Mouse (Mus musculus) spleen, adult 2 months (tissue): ENCODE results near the gene Gm21983. TPM values are rescaled to one million over a fixed set of nuclear protein-coding genes. Genes with fewer than 3 reads are reported as not detected.
A peak's percentile ranks its signal among the peaks of the same experiment; 100 is the strongest.

ENCODE experiments used
- DNase-seq, 2 experiments: peaks; one replicate each; pipeline versions ENCODE4 v3.0.0 to v3.0.0-alpha.2; 2012 to 2021; ENCODE audit warnings: low spot score in 2 of 2, low read depth in 1 of 2
- H3K27ac ChIP-seq: fragments of 200-500 bp; 2 replicates; pipeline ENCODE4 v1.5.1; 2012; ENCODE audit warnings: low read length, inconsistent platforms; ENCODE audit not compliant: insufficient read depth
- H3K27me3 ChIP-seq: fragments of 200-500 bp; 2 replicates; pipeline ENCODE4 v1.6.1; 2012; ENCODE audit warnings: mild to moderate bottlenecking, moderate library complexity, low read length, inconsistent platforms; ENCODE audit not compliant: control insufficient read depth, insufficient read depth
- H3K36me3 ChIP-seq: fragments of 200-500 bp; 2 replicates; pipeline ENCODE4 v1.6.1; 2012; ENCODE audit warnings: mild to moderate bottlenecking, low read length, inconsistent platforms; ENCODE audit not compliant: control insufficient read depth, insufficient read depth
- H3K4me1 ChIP-seq: fragments of 200-500 bp; 2 replicates; pipeline ENCODE4 v1.6.1; 2011; ENCODE audit warnings: inconsistent platforms; ENCODE audit not compliant: control insufficient read depth, insufficient read depth, insufficient read length
- H3K4me3 ChIP-seq: fragments of 200-500 bp; 2 replicates; pipeline ENCODE4 v1.5.1; 2011; ENCODE audit warnings: mild to moderate bottlenecking, inconsistent platforms; ENCODE audit not compliant: insufficient read depth, insufficient read length; ENCODE audit errors: extremely low read depth
- CTCF ChIP-seq: fragments of 200-500 bp; IDR thresholded peaks from 2 replicates; pipeline ENCODE4 v1.5.1; 2011; ENCODE audit warnings: mild to moderate bottlenecking, inconsistent platforms; ENCODE audit not compliant: insufficient read depth, insufficient read length, insufficient replicate concordance; ENCODE audit errors: extremely low read depth
- POLR2A ChIP-seq: fragments of 200-500 bp; IDR thresholded peaks from 2 replicates; pipeline ENCODE4 v1.6.1; 2011; ENCODE audit warnings: low read depth, low read length, inconsistent platforms
- WGBS: fragments of 180-500 bp; shearing (Covaris S2); methylation state at CpG from one replicate; pipeline ENCODE4 v1.1.7; 2018; 5-methylcytosine and 5-hydroxymethylcytosine counted together
- polyA plus RNA-seq: library from polyadenylated mRNA; depleted of rRNA; stranded (reverse); fragments of >200 nt; gene quantifications from 2 replicates; pipeline ENCODE4 v1.2.3, GENCODE M21; 2012

The Gm21983 gene
- polyA plus RNA-seq, 1 experiment = not detected

DNA sequence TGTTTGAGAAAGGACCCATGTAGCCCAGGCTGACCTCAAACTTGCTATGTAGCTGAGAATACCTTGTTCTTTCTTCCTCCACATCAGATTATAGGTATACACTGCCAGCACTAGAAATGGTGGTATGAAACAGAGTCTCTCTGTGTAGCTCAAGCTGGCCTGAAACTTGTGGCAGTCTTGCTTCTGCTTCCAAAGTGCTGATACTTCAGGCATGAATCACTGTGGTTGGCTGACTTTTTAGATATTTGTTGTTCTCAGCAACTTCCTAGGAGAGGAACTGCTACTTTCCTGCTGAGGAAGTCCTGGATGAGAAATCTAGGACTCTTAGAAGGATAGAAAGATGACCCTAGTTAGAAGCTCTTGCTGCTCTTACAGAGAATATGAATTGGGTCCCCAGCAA is 17.5 kb upstream of the Gm21983 start:
- no peak for TF ChIP-seq POLR2A
- no peak for TF ChIP-seq CTCF
- DNase-seq = no peak
- no peak overlapping the region for H3K27ac ChIP-seq
- no peak overlapping the region for H3K4me3 ChIP-seq
- H3K27me3 ChIP-seq = no peaks in the 10 kb centered on the region
- H3K36me3 ChIP-seq = peaks cover 7% of the 10 kb centered on the region
- peaks cover 5% of the 10 kb centered on the region; the same call in 1 of the 2 replicates for H3K4me1 ChIP-seq

DNA sequence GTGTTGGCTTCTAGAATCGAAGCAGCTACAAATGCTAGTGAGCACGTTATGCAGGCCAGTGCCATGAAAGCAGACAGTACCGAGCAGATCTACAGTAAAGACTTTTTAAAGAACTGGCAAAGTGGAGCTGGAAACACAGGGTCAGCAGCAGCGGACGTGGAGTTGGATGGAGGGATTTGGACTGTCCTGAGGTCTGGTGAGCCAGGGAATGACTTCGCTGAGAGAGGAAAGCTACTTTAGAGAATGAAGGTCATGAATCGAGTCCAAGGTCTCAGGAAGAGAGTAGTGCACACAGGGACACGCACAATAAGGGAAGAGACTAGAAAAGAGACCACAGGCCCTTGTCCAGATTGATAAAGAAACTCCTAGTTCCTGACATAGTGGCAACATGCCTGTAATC is 16.7 kb upstream of the Gm21983 start:
- Histone ChIP-seq H3K4me1 (peaks cover 5% of the 10 kb centered on the region; the same call in 1 of the 2 replicates), H3K36me3 (peaks cover 7% of the 10 kb centered on the region), H3K27ac (peak overlapping the region; percentile 19; the same call in 1 of the 2 replicates), H3K27me3 (no peaks in the 10 kb centered on the region), H3K4me3 (no peak overlapping the region)
- WGBS = 90% methylated on average over 8 of the region's 8 CpGs
- no peak for DNase-seq
- no peak for TF ChIP-seq POLR2A
- no peak for TF ChIP-seq CTCF

DNA sequence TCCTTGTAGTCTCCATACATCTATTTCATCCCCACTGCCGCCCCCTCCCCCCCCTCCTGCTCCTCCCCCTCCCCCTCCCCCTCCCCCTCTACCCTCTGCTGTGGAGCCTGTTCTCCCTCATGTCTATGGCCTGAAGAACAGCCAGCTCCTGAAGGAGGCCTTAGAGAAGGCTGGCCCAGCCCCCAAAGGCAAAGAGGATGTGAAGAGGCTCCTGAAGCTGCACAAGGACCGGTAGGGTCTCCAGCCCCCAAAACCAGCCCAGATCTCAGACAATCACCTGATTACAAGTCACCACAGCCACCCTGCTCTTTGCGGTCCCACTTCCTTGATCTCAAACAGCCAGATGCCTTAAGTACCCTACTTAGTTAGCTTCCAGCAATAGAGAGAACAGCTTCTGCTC is 16.2 kb upstream of the Gm21983 start:
- Histone ChIP-seq H3K4me1 (peaks cover 5% of the 10 kb centered on the region; the same call in 1 of the 2 replicates), H3K27ac (peak overlapping the region; percentile 19; the same call in 1 of the 2 replicates), H3K27me3 (no peaks in the 10 kb centered on the region), H3K36me3 (peaks cover 9% of the 10 kb centered on the region), H3K4me3 (no peak overlapping the region)
- no peak for DNase-seq
- 88% methylated on average over 3 of the region's 3 CpGs for WGBS
- no peak for TF ChIP-seq CTCF
- TF ChIP-seq POLR2A = no peak

DNA sequence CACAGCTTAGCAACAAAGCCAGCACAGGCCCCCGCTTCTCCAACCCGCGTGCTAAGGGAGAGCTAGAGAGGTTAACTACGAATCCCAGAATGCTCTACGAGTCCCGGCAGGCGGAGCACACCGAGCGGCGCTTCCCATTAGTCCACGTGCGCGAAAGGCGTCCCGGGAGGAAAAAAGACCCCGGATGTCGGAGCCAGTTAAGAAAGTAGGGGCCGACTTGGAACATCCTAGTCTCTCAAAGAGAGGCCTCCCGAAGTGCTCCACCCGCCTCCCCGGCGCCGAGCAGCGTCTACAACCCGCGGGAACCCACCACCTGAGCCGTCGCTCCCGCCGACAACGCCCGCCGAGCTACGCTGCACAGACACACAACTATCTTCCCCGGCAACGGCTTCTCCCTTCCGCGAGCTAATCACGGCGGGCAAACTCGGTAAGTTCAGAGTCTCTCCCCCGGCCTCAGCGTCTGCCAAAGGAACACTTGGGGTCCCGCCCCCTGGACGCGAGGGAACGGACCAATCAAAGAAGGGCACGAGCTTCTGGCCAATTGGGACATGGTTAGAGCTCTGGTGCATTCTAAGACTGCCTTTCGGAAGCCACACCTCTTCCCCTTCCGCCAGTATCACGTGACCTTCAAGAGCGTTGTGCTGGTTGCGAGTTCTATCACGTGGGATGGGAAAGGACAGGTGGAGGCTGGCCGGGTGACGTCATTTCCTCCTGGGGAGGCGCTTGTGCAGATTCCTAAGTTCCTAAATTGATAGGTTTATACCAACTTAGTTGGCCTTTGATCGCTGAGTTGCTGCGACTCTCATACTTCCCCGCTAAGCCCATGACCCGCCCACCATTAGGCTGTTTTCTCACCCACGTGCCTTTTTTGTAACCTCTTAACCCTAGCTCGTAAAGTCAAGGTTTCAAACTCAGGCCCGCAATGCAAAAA is 15.1 kb upstream of the Gm21983 start, which contains the start of the genes BC024978 and Snrpa:
BC024978 (plus strand) TSS at position 101 of the 931 bp plus-strand sequence.
Snrpa (minus strand) TSS at position 591 of the 931 bp plus-strand sequence.
- Histone ChIP-seq H3K27ac (peak within 1 kb of the TSS; percentile 93), H3K4me1 (peaks cover 5% of the 10 kb centered on the region; the same call in 1 of the 2 replicates), H3K4me3 (peak within 1 kb of the TSS; percentile 82), H3K36me3 (peaks cover 11% of the 10 kb centered on the region), H3K27me3 (no peaks in the 10 kb centered on the region)
- peak; percentile 95 to 100 for DNase-seq
- under 1% methylated on average over 64 of the region's 64 CpGs for WGBS
- no peak for TF ChIP-seq CTCF
- TF ChIP-seq POLR2A = no peak; the same call in 1 of the 2 replicates

DNA sequence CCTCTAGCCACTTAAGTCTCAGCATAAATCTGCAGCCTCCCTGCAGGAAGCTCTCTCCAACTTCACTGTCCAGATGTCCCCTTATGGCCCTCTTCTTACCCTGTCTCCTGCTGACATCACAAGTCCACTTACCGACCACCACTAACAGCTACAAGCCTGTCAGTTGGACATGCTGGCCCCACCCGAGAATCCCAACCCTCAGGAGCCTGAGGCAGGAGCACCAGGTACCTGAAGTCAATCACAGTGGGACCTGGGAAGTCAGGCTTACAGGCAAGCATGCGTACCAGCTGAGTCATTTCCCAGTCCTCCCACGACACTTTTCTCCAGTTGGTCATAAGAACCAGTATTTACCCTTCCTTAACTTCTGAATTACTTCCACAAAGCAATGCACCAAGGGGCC is 12.8 kb upstream of the Gm21983 start:
- 75% methylated on average over 4 of the region's 4 CpGs for WGBS
- TF ChIP-seq POLR2A (no peak), CTCF (no peak)
- Histone ChIP-seq H3K27ac (no peak overlapping the region), H3K4me1 (peaks cover 5% of the 10 kb centered on the region; the same call in 1 of the 2 replicates), H3K4me3 (no peak overlapping the region), H3K36me3 (peaks cover 27% of the 10 kb centered on the region), H3K27me3 (no peaks in the 10 kb centered on the region)
- no peak for DNase-seq

DNA sequence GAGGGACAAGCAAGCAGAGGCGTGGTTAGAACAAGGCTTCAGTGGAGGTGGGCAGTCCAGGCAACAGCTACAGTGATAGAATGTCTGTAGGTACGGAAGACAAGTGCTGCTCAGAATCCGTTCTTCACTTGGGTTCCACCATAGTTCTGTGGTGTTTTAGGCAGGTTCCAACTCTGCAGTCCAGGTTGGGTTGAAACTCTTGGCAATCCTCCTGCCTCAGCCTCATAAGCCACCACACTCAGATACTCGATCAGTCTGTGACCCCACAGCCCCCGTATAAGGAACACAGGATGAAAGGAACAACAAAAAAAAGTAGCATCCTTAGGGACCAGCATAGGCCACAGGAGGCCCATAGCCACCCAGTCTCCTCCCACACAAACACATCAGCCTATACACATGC is 11.5 kb upstream of the Gm21983 start:
- no peak overlapping the region for H3K27ac ChIP-seq
- peaks cover 37% of the 10 kb centered on the region for H3K36me3 ChIP-seq
- no peak overlapping the region for H3K4me3 ChIP-seq
- H3K27me3 ChIP-seq = no peaks in the 10 kb centered on the region
- DNase-seq = no peak
- H3K4me1 ChIP-seq = peaks cover 5% of the 10 kb centered on the region; the same call in 1 of the 2 replicates
- no peak for TF ChIP-seq CTCF
- TF ChIP-seq POLR2A = no peak
- WGBS = 91% methylated on average over 5 of the region's 5 CpGs
